Mouse (Mus musculus) bone marrow, adult 2 months (tissue): ENCODE data around the gene Atat1.
A peak's percentile ranks its signal among the peaks of the same experiment; 100 is the strongest.

Experiments
- CTCF ChIP-seq: fragments of 200-500 bp; IDR thresholded peaks from 2 replicates; pipeline ENCODE4 v1.5.1; 2011; ENCODE audit warnings: low read length, control low read depth; ENCODE audit not compliant: control insufficient read depth, insufficient read depth
- POLR2A ChIP-seq: fragments of 200-500 bp; IDR thresholded peaks from 2 replicates; pipeline ENCODE4 v1.6.1; 2011; ENCODE audit warnings: low read depth, mild to moderate bottlenecking, control low read depth, low read length, borderline replicate concordance; ENCODE audit not compliant: control insufficient read depth

GRCm38 (mm10) chr17:35866911-35867890 lies 42.7 kb downstream of the Atat1 start:
- TF ChIP-seq CTCF (peak; percentile 51; the same call in 1 of the 2 replicates), POLR2A (no peak)
